In the genomic region with DNA sequence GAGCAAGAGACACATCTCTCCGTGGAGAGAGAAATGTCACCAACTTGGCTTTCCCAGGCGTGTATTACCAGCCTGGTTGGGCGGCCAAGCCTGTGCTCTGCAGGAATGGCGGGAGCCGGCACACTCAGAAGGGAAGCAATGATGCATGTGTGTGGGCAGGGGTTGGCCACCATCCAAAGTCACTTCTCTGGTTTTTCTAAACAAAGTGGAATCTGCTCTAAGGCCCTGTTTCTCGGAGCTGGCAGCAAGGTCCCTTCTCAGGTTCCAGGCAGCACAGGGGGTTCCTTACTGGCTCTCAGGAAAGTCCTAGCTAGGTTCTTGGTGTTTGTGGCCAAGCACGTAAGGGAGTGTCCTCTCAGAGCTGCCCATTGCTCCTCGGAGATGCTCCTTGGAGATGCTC, we compare ENCODE assay signal across 9 mouse cellular contexts. TPM values are rescaled to one million over a fixed set of nuclear protein-coding genes. Genes with fewer than 3 reads are reported as not detected.
DNase-seq lines count a peak whose midpoint lies in the region; ATAC-seq and TF ChIP-seq lines count a peak whose summit lies in the region.
"Had no signal": no experiment of that assay in that cellular context is flagged by ENCODE, and none has a peak within 500 bp of the region (broad histone marks: within the 10 kb centered on the region; RNA-seq: fewer than 3 reads in every experiment).

No protein-coding gene starts in this region.

- H3K9me3 ChIP-seq in MEL (replicated peaks; ENCODE audit: insufficient read depth, low read length): no peaks in the 10 kb centered on the region
- H3K9me3 ChIP-seq in embryonic facial prominence, embryonic 14.5 days (ENCODE audit: control insufficient read depth, low read length): no peaks in the 10 kb centered on the region
- no peaks in the 10 kb centered on the region for H3K9me3 ChIP-seq in liver, embryonic 12.5 days (replicated peaks)
- H3K9me3 ChIP-seq: neural tube, embryonic 12.5 days had no signal

- no peaks in the 10 kb centered on the region for H3K27me3 ChIP-seq in MEL (ENCODE audit: control insufficient read depth in 1 of 2, insufficient read depth in 2 of 2, low read length in 2 of 2)
- no peaks in the 10 kb centered on the region for H3K27me3 ChIP-seq in embryonic facial prominence, embryonic 14.5 days (replicated peaks; ENCODE audit: control insufficient read depth, insufficient read depth, low read length)
- no peaks in the 10 kb centered on the region for H3K27me3 ChIP-seq in liver, embryonic 12.5 days (replicated peaks)

- H3K36me3 ChIP-seq in MEL (ENCODE audit: control insufficient read depth in 1 of 2, insufficient read depth in 2 of 2, low read length in 2 of 2): peaks cover 0 to 10% of the 10 kb centered on the region in 2 experiments; a peak in 2 of 4 replicates
- H3K36me3 ChIP-seq in embryonic facial prominence, embryonic 14.5 days (ENCODE audit: control insufficient read depth, insufficient read depth, low read length): no peaks in the 10 kb centered on the region
- no peaks in the 10 kb centered on the region for H3K36me3 ChIP-seq in liver, embryonic 12.5 days
- H3K36me3 ChIP-seq: neural tube, embryonic 12.5 days had no signal

- no peak for TF ChIP-seq CTCF in MEL (IDR thresholded peaks at IDR 0.05 in 2 of 3, conservative IDR thresholded peaks at IDR 0.05 in 1 of 3; ENCODE audit: control insufficient read depth in 1 of 3, insufficient read depth in 1 of 3, low read depth in 2 of 3, low read length in 3 of 3, poor library complexity in 1 of 3, severe bottlenecking in 1 of 3)
- no peak for TF ChIP-seq CTCF in left cerebral cortex, adult 2 months (IDR thresholded peaks at IDR 0.05)

- no peak for ATAC-seq in embryonic facial prominence, embryonic 14.5 days (ENCODE audit: low read depth)
- no peak for ATAC-seq in liver, embryonic 12.5 days
- ATAC-seq in granulocyte monocyte progenitor cell, adult 5-6 weeks (replicated peaks; ENCODE audit: poor library complexity, severe bottlenecking): no peak

- TF ChIP-seq POLR2A in MEL (IDR thresholded peaks at IDR 0.05; ENCODE audit: control insufficient read depth in 1 of 2, insufficient read depth in 1 of 2, low read depth in 1 of 2, low read length in 2 of 2, poor library complexity in 1 of 2): no peak

- DNase-seq in adrenal gland, adult 18-20 months (ENCODE audit: low spot score in 2 of 2): peak; percentile 35 to 41
- no peak for DNase-seq in adrenal gland, adult 8-10 months
- DNase-seq in MEL (ENCODE audit: low read depth, low spot score): peak; percentile 29
- DNase-seq in embryonic facial prominence, embryonic 14.5 days (ENCODE audit: low spot score): peak; percentile 87
- peak; percentile 59 to 62 for DNase-seq in left cerebral cortex, adult 2 months (ENCODE audit: extremely low spot score in 1 of 2, low spot score in 2 of 2)
- DNase-seq in spleen, postnatal 36 days (ENCODE audit: low spot score in 2 of 2): no peak

- TF ChIP-seq EP300 in MEL (IDR thresholded peaks at IDR 0.05; ENCODE audit: low read depth in 1 of 2, low read length in 2 of 2): no peak

- no peaks in the 10 kb centered on the region for H3K79me2 ChIP-seq in MEL (ENCODE audit: control insufficient read depth, insufficient read depth, low read length, poor library complexity)

- H3K4me1 ChIP-seq in MEL (ENCODE audit: control insufficient read depth in 1 of 2, insufficient read depth in 2 of 2, low read length in 2 of 2): peaks cover 4 to 19% of the 10 kb centered on the region in 2 experiments
- peaks cover 20% of the 10 kb centered on the region for H3K4me1 ChIP-seq in embryonic facial prominence, embryonic 14.5 days (ENCODE audit: control insufficient read depth, insufficient read depth, low read length)
- peaks cover 12% of the 10 kb centered on the region for H3K4me1 ChIP-seq in liver, embryonic 12.5 days
- H3K4me1 ChIP-seq: neural tube, embryonic 12.5 days had no signal

- H3K4me2 ChIP-seq in embryonic facial prominence, embryonic 14.5 days (ENCODE audit: low read depth, low read length): no peak overlapping the region
- no peak overlapping the region for H3K4me2 ChIP-seq in liver, embryonic 12.5 days
- H3K4me2 ChIP-seq: neural tube, embryonic 12.5 days had no signal

- WGBS in embryonic facial prominence, embryonic 14.5 days: 39% methylated on average over 8 of the region's 8 CpGs
- 61% methylated on average over 8 of the region's 8 CpGs for WGBS in liver, embryonic 12.5 days (ENCODE audit: insufficient replicate concordance)

- no peak overlapping the region for H3K27ac ChIP-seq in MEL (ENCODE audit: control insufficient read depth, low read depth, low read length)
- H3K27ac ChIP-seq in embryonic facial prominence, embryonic 14.5 days (replicated peaks; ENCODE audit: low read depth, low read length): peak overlapping the region; percentile 5; the same call in 1 of the 2 replicates
- H3K27ac ChIP-seq in left cerebral cortex, adult 2 months: no peak overlapping the region
- no peak overlapping the region for H3K27ac ChIP-seq in liver, embryonic 12.5 days
- H3K27ac ChIP-seq: neural tube, embryonic 12.5 days had no signal

- no peak overlapping the region for H3K4me3 ChIP-seq in MEL (ENCODE audit: control insufficient read depth in 1 of 2, insufficient read depth in 1 of 2, low read depth in 2 of 2, low read length in 2 of 2)
- no peak overlapping the region for H3K4me3 ChIP-seq in embryonic facial prominence, embryonic 14.5 days (ENCODE audit: low read depth, low read length)
- no peak overlapping the region for H3K4me3 ChIP-seq in left cerebral cortex, adult 2 months
- H3K4me3 ChIP-seq in liver, embryonic 12.5 days: no peak overlapping the region
- H3K4me3 ChIP-seq: neural tube, embryonic 12.5 days had no signal

- no peak for TF ChIP-seq RAD21 in MEL (IDR thresholded peaks at IDR 0.05; ENCODE audit: low read depth, low read length)

- intact Hi-C loops in left cerebral cortex, adult 2 months (cut with DNase I): no loop called here

- no peak overlapping the region for H3K9ac ChIP-seq in MEL (ENCODE audit: control insufficient read depth, low read depth, low read length, poor library complexity, severe bottlenecking)
- no peak overlapping the region; the same call in 1 of the 2 replicates for H3K9ac ChIP-seq in embryonic facial prominence, embryonic 14.5 days (ENCODE audit: low read depth, low read length)
- no peak overlapping the region for H3K9ac ChIP-seq in liver, embryonic 12.5 days
- H3K9ac ChIP-seq: neural tube, embryonic 12.5 days had no signal

TF ChIP-seq in MEL, 35 proteins besides CTCF, POLR2A, EP300 and RAD21:
- no peak for TF ChIP-seq TBP (IDR thresholded peaks at IDR 0.05; ENCODE audit: low read depth, low read length)
- TF ChIP-seq NRF1 (IDR thresholded peaks at IDR 0.05; ENCODE audit: insufficient read depth, low read depth, low read length, poor library complexity, severe bottlenecking): no peak
- TF ChIP-seq KAT2A (conservative IDR thresholded peaks at IDR 0.05; ENCODE audit: low read depth, low read length): no peak
- TF ChIP-seq POLR2AphosphoS2 (IDR thresholded peaks at IDR 0.05; ENCODE audit: low read length): no peak
- TF ChIP-seq MYC (IDR thresholded peaks at IDR 0.05; ENCODE audit: low read depth, low read length): no peak
- no peak for TF ChIP-seq ZNF384 (IDR thresholded peaks at IDR 0.05; ENCODE audit: low read depth, low read length)
- TF ChIP-seq JUND (IDR thresholded peaks at IDR 0.05; ENCODE audit: low read depth, low read length): no peak
- no peak for TF ChIP-seq USF2 (IDR thresholded peaks at IDR 0.05; ENCODE audit: borderline replicate concordance in 1 of 2, insufficient read depth in 1 of 2, low read depth in 1 of 2, low read length in 2 of 2)
- no peak for TF ChIP-seq SIN3A (IDR thresholded peaks at IDR 0.05; ENCODE audit: low read length)
- TF ChIP-seq E2F4 (IDR thresholded peaks at IDR 0.05; ENCODE audit: borderline replicate concordance, low read depth, low read length): no peak
- TF ChIP-seq ELF1 (IDR thresholded peaks at IDR 0.05; ENCODE audit: low read depth, low read length): no peak
- TF ChIP-seq ZC3H11A (IDR thresholded peaks at IDR 0.05; ENCODE audit: low read depth, low read length): no peak
- no peak for TF ChIP-seq MAZ (IDR thresholded peaks at IDR 0.05; ENCODE audit: low read depth, low read length)
- TF ChIP-seq UBTF (IDR thresholded peaks at IDR 0.05; ENCODE audit: borderline replicate concordance, insufficient read depth, low read depth, low read length): no peak

RNA-seq across cellular contexts. Expression of a gene that starts 58.2 kb away (rescaled TPM):
- 10 to 100 TPM; 15.0 to 17.0 TPM for total RNA-seq in adrenal gland, adult 18-20 months (2021)
- 10 to 100 TPM; 19.9 to 31.2 (median 21.9) TPM for total RNA-seq in adrenal gland, adult 8-10 months (2022)
- total RNA-seq in MEL (2012; rRNA removed): 7.1 and 9.4 TPM in 2 replicates
- polyA plus RNA-seq in MEL (2012; ENCODE audit: insufficient read depth in 1 of 2, insufficient read length in 2 of 2, low read depth in 1 of 2, low replicate concordance in 2 of 2, missing spikeins in 1 of 2): 10 to 100 TPM in 1 of 2 experiments, not detected in 1; 23.0 TPM
- polyA plus RNA-seq in embryonic facial prominence, embryonic 14.5 days (2014; fragmentation: Nextera tagmentation; extraction: Ambion mirVana): 3.0 TPM in 2 replicates
- 1 to 10 TPM; 2.3 to 2.7 TPM for total RNA-seq in left cerebral cortex, adult 2 months (2021)
- 0.57 and 0.68 TPM in 2 replicates for polyA plus RNA-seq in liver, embryonic 12.5 days (2016; fragmentation: Nextera tagmentation; extraction: Ambion mirVana)
- 0.28 TPM in 1 of 2 replicates, not detected in the other for total RNA-seq in granulocyte monocyte progenitor cell, adult 5-6 weeks (2014; fragmentation: Nextera tagmentation)
- total RNA-seq in granulocyte monocyte progenitor cell, adult 5-6 weeks (2017): not detected in 2 replicates

Comparison
In these comparisons a context has a peak if more than half of its experiments do, and no peak if none do; other contexts are left out.
1. DNase-seq: peak in adrenal gland, adult 18-20 months (2 of 2), MEL (single experiment), embryonic facial prominence, embryonic 14.5 days (single experiment) and left cerebral cortex, adult 2 months (2 of 2); none in adrenal gland, adult 8-10 months (single experiment) and spleen, postnatal 36 days (0 of 2).